In genomic region chr3:51395461-51396145, GRCm38 (mm10) we compare ENCODE assay signal across 12 mouse cellular contexts. TPM values are rescaled to one million over a fixed set of nuclear protein-coding genes. Genes with fewer than 3 reads are reported as not detected.
DNase-seq lines count a peak whose midpoint lies in the region; ATAC-seq lines count a peak whose summit lies in the region.
"Had no signal": no experiment of that assay in that cellular context is flagged by ENCODE, and none has a peak within 500 bp of the region (broad histone marks: within the 10 kb centered on the region; RNA-seq: fewer than 3 reads in every experiment).

No protein-coding gene starts in this region.

- peak overlapping the region; percentile 57 for H3K4me3 ChIP-seq in heart, embryonic 12.5 days
- H3K4me3 ChIP-seq in midbrain, embryonic 12.5 days = peak overlapping the region; percentile 48
- no peak overlapping the region for H3K4me3 ChIP-seq in midbrain, embryonic 15.5 days
- H3K4me3 ChIP-seq in intestine, embryonic 14.5 days (ENCODE audit: low read depth, low read length) = peak overlapping the region; percentile 59; the same call in 1 of the 2 replicates
- 0 out of 2 replicates have a peak overlapping the region, but pooled peaks have one; percentile 44 for H3K4me3 ChIP-seq in neural tube, embryonic 13.5 days

- 0 out of 2 replicates have a peak, but pooled peaks cover 14% of the 10 kb centered on the region for H3K27me3 ChIP-seq in heart, embryonic 12.5 days (replicated peaks)
- H3K27me3 ChIP-seq in midbrain, embryonic 12.5 days = peaks cover 37% of the 10 kb centered on the region
- peaks cover 27% of the 10 kb centered on the region for H3K27me3 ChIP-seq in midbrain, embryonic 15.5 days (replicated peaks)
- H3K27me3 ChIP-seq in intestine, embryonic 14.5 days (replicated peaks; ENCODE audit: control insufficient read depth, insufficient read depth, low read length) = peaks cover 18% of the 10 kb centered on the region; the same call in 1 of the 2 replicates
- H3K27me3 ChIP-seq in neural tube, embryonic 13.5 days = peaks cover 41% of the 10 kb centered on the region

- H3K4me1 ChIP-seq in heart, embryonic 12.5 days (replicated peaks) = peaks cover 18% of the 10 kb centered on the region
- H3K4me1 ChIP-seq in midbrain, embryonic 12.5 days = peaks cover 26% of the 10 kb centered on the region
- peaks cover 11% of the 10 kb centered on the region for H3K4me1 ChIP-seq in midbrain, embryonic 15.5 days
- 0 out of 2 replicates have a peak, but pooled peaks cover 2% of the 10 kb centered on the region for H3K4me1 ChIP-seq in intestine, embryonic 14.5 days (replicated peaks; ENCODE audit: control insufficient read depth, insufficient read depth, low read length)
- H3K4me1 ChIP-seq in neural tube, embryonic 13.5 days (replicated peaks) = peaks cover 6% of the 10 kb centered on the region

- H3K9ac ChIP-seq in heart, embryonic 12.5 days = no peak overlapping the region
- no peak overlapping the region for H3K9ac ChIP-seq in midbrain, embryonic 12.5 days (replicated peaks)
- H3K9ac ChIP-seq in midbrain, embryonic 15.5 days = no peak overlapping the region
- no peak overlapping the region for H3K9ac ChIP-seq in intestine, embryonic 14.5 days (ENCODE audit: low read length)
- no peak overlapping the region for H3K9ac ChIP-seq in neural tube, embryonic 13.5 days

- no peak for ATAC-seq in heart, embryonic 12.5 days (ENCODE audit: insufficient number of reproducible peaks, low FRiP score)
- ATAC-seq in midbrain, embryonic 12.5 days (ENCODE audit: low FRiP score, low read depth) = no peak
- no peak for ATAC-seq in midbrain, embryonic 15.5 days (replicated peaks)
- ATAC-seq in intestine, embryonic 14.5 days (replicated peaks; ENCODE audit: low FRiP score, low TSS enrichment, low read depth) = no peak
- no peak for ATAC-seq in neural tube, embryonic 13.5 days (ENCODE audit: low read depth)

- DNase-seq in heart, postnatal 25 days (ENCODE audit: low spot score) = no peak
- no peak for DNase-seq in intestine, embryonic 14.5 days (ENCODE audit: low spot score)
- DNase-seq in layer of hippocampus, adult 11-12 months (ENCODE audit: low spot score) = no peak
- no peak for DNase-seq in layer of hippocampus, postnatal 14 days (ENCODE audit: low spot score in 2 of 2)
- DNase-seq: cerebellum, adult 11 months; right cerebral cortex, adult 18-20 months had no signal

- no peaks in the 10 kb centered on the region for H3K9me3 ChIP-seq in heart, embryonic 12.5 days (replicated peaks)
- H3K9me3 ChIP-seq in midbrain, embryonic 12.5 days = no peaks in the 10 kb centered on the region
- no peaks in the 10 kb centered on the region for H3K9me3 ChIP-seq in midbrain, embryonic 15.5 days
- H3K9me3 ChIP-seq in intestine, embryonic 14.5 days (ENCODE audit: control insufficient read depth, low read length) = no peaks in the 10 kb centered on the region
- H3K9me3 ChIP-seq in neural tube, embryonic 13.5 days = no peaks in the 10 kb centered on the region

- WGBS in heart, embryonic 12.5 days = 23% methylated on average over 19 of the region's 19 CpGs
- 16% methylated on average over 19 of the region's 19 CpGs for WGBS in midbrain, embryonic 12.5 days
- WGBS in midbrain, embryonic 15.5 days = 18% methylated on average over 19 of the region's 19 CpGs
- WGBS in intestine, embryonic 14.5 days = 36% methylated on average over 19 of the region's 19 CpGs
- 26% methylated on average over 19 of the region's 19 CpGs for WGBS in neural tube, embryonic 13.5 days

- intact Hi-C loops in heart, postnatal 25 days (cut with DNase I) = loop anchor here (2.0 kb wide), 1 partner anchor 19 kb away; no protein-coding TSS in a partner anchor

- H3K4me2 ChIP-seq in heart, embryonic 12.5 days = peak overlapping the region; percentile 85
- H3K4me2 ChIP-seq in midbrain, embryonic 12.5 days (replicated peaks) = peak overlapping the region; percentile 71
- no peak overlapping the region for H3K4me2 ChIP-seq in midbrain, embryonic 15.5 days
- peak overlapping the region; percentile 80 for H3K4me2 ChIP-seq in intestine, embryonic 14.5 days (ENCODE audit: low read length)
- H3K4me2 ChIP-seq in neural tube, embryonic 13.5 days = 0 out of 2 replicates have a peak overlapping the region, but pooled peaks have one; percentile 70

- no peaks in the 10 kb centered on the region for H3K36me3 ChIP-seq in heart, embryonic 12.5 days
- H3K36me3 ChIP-seq in midbrain, embryonic 12.5 days = no peaks in the 10 kb centered on the region
- no peaks in the 10 kb centered on the region for H3K36me3 ChIP-seq in midbrain, embryonic 15.5 days (replicated peaks)
- no peaks in the 10 kb centered on the region for H3K36me3 ChIP-seq in intestine, embryonic 14.5 days (ENCODE audit: control insufficient read depth, insufficient read depth, low read length)
- H3K36me3 ChIP-seq in neural tube, embryonic 13.5 days = no peaks in the 10 kb centered on the region

- no peak overlapping the region for H3K27ac ChIP-seq in heart, embryonic 12.5 days (ENCODE audit: poor library complexity, severe bottlenecking)
- H3K27ac ChIP-seq in midbrain, embryonic 12.5 days (replicated peaks) = no peak overlapping the region
- H3K27ac ChIP-seq in midbrain, embryonic 15.5 days = no peak overlapping the region
- H3K27ac ChIP-seq in intestine, embryonic 14.5 days (ENCODE audit: low read depth) = no peak overlapping the region
- H3K27ac ChIP-seq in neural tube, embryonic 13.5 days (replicated peaks) = no peak overlapping the region

RNA-seq across cellular contexts. Expression of gene Mgarp, which starts 0.9 kb away (rescaled TPM):
- 14.0 and 14.5 TPM in 2 replicates for polyA plus RNA-seq in heart, embryonic 12.5 days (2016; fragmentation: Nextera tagmentation; extraction: Ambion mirVana)
- total RNA-seq in heart, postnatal 25 days (2021) = under 1 TPM; 0.23 to 0.31 TPM
- 11.7 and 19.2 TPM in 2 replicates for polyA plus RNA-seq in midbrain, embryonic 12.5 days (2016; fragmentation: Nextera tagmentation; extraction: Ambion mirVana)
- 1.0 and 2.1 TPM in 2 replicates for polyA plus RNA-seq in midbrain, embryonic 15.5 days (2015; fragmentation: Nextera tagmentation; extraction: Ambion mirVana)
- 4.6 and 4.8 TPM in 2 replicates for polyA plus RNA-seq in intestine, embryonic 14.5 days (2014; fragmentation: Nextera tagmentation; extraction: Ambion mirVana)
- polyA plus RNA-seq in neural tube, embryonic 13.5 days (2015; fragmentation: Nextera tagmentation; extraction: Ambion mirVana) = 0.28 and 1.7 TPM in 2 replicates
- total RNA-seq in layer of hippocampus, postnatal 14 days (2021) = not detected
- total RNA-seq: granulocyte monocyte progenitor cell, adult 5-6 weeks had no signal
- polyA plus RNA-seq: macrophage had no signal

RNA-seq across cellular contexts. Expression of gene Ndufc1, which starts 13.2 kb away (rescaled TPM):
- 1,439 and 1,474 TPM in 2 replicates for polyA plus RNA-seq in heart, embryonic 12.5 days (2016; fragmentation: Nextera tagmentation; extraction: Ambion mirVana)
- 1,000 to 10,000 TPM; 1,646 to 1,675 TPM for total RNA-seq in heart, postnatal 25 days (2021)
- 707 and 785 TPM in 2 replicates for polyA plus RNA-seq in midbrain, embryonic 12.5 days (2016; fragmentation: Nextera tagmentation; extraction: Ambion mirVana)
- 603 and 679 TPM in 2 replicates for polyA plus RNA-seq in midbrain, embryonic 15.5 days (2015; fragmentation: Nextera tagmentation; extraction: Ambion mirVana)
- polyA plus RNA-seq in intestine, embryonic 14.5 days (2014; fragmentation: Nextera tagmentation; extraction: Ambion mirVana) = 751 and 824 TPM in 2 replicates
- polyA plus RNA-seq in neural tube, embryonic 13.5 days (2015; fragmentation: Nextera tagmentation; extraction: Ambion mirVana) = 833 and 860 TPM in 2 replicates
- total RNA-seq in layer of hippocampus, postnatal 14 days (2021) = 100 to 1,000 TPM; 357 to 360 TPM

RNA-seq across cellular contexts. Expression of gene Naa15, which starts 19.3 kb away (rescaled TPM):
- polyA plus RNA-seq in heart, embryonic 12.5 days (2016; fragmentation: Nextera tagmentation; extraction: Ambion mirVana) = 49.1 and 50.4 TPM in 2 replicates
- 10 to 100 TPM; 41.6 to 47.1 TPM for total RNA-seq in heart, postnatal 25 days (2021)
- 70.7 and 75.8 TPM in 2 replicates for polyA plus RNA-seq in midbrain, embryonic 12.5 days (2016; fragmentation: Nextera tagmentation; extraction: Ambion mirVana)
- polyA plus RNA-seq in midbrain, embryonic 15.5 days (2015; fragmentation: Nextera tagmentation; extraction: Ambion mirVana) = 48.7 and 51.1 TPM in 2 replicates
- 37.3 and 42.1 TPM in 2 replicates for polyA plus RNA-seq in intestine, embryonic 14.5 days (2014; fragmentation: Nextera tagmentation; extraction: Ambion mirVana)
- polyA plus RNA-seq in neural tube, embryonic 13.5 days (2015; fragmentation: Nextera tagmentation; extraction: Ambion mirVana) = 49.8 and 54.2 TPM in 2 replicates
- 10 to 100 TPM; 41.8 to 46.9 TPM for total RNA-seq in layer of hippocampus, postnatal 14 days (2021)

RNA-seq across cellular contexts. Expression of gene Elf2, which starts 55.1 kb away (rescaled TPM):
- 45.5 and 57.7 TPM in 2 replicates for polyA plus RNA-seq in heart, embryonic 12.5 days (2016; fragmentation: Nextera tagmentation; extraction: Ambion mirVana)
- total RNA-seq in heart, postnatal 25 days (2021) = 10 to 100 TPM; 55.6 to 65.7 TPM
- 38.3 and 50.1 TPM in 2 replicates for polyA plus RNA-seq in midbrain, embryonic 12.5 days (2016; fragmentation: Nextera tagmentation; extraction: Ambion mirVana)
- 39.6 and 44.9 TPM in 2 replicates for polyA plus RNA-seq in midbrain, embryonic 15.5 days (2015; fragmentation: Nextera tagmentation; extraction: Ambion mirVana)
- polyA plus RNA-seq in intestine, embryonic 14.5 days (2014; fragmentation: Nextera tagmentation; extraction: Ambion mirVana) = 57.4 and 65.1 TPM in 2 replicates
- polyA plus RNA-seq in neural tube, embryonic 13.5 days (2015; fragmentation: Nextera tagmentation; extraction: Ambion mirVana) = 39.1 and 46.4 TPM in 2 replicates
- total RNA-seq in layer of hippocampus, postnatal 14 days (2021) = 10 to 100 TPM; 33.6 to 39.0 TPM
